ENCODE assay signal across 8 mouse cellular contexts in the genomic region with DNA sequence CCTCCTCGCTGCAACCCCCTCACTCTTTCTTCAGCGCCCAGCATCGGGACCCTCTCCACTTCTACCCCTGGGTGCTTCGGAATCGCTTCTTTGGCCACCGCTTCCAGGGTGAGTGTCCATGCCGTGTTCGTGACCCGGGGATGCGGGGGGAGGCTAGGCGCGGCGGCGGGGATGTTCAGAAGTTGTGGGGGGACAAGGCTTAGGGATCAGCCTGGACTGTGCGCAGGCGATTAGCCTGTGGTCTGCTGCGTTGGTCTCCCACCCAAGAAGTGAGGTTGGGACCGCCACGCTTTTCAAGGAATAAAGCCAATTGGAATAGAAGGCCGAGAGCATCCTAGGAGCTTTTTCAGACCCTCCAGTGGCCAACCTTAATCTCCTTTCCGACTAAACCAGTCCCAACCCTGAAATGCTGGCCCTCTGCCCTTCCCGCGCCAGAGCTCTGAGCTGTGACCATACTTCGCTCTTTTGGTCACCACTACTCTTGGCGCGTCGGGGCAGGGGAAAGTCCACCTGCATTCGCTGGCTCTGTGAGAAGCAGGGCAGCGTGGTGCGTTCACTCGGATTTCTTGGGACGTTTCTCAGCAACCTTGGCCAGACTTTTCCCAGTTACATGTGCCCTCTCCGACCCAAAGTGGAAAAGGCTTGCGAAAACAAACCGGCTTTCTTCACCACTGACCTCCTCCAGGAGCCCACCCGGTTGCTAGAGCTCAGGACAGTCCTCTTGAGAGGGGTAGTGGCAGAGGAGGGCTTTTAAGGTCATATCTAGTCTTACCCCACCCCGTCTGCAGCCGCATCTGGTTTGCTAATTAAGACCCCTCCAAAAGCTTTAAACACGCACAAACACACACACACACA. TPM values are rescaled to one million over a fixed set of nuclear protein-coding genes. Genes with fewer than 3 reads are reported as not detected.
DNase-seq lines count a peak whose midpoint lies in the region; ATAC-seq and TF ChIP-seq lines count a peak whose summit lies in the region.

No protein-coding gene starts in this region.

- no peak overlapping the region for H3K27ac ChIP-seq in liver, embryonic 11.5 days (ENCODE audit: low read depth, low read length)
- no peak overlapping the region for H3K27ac ChIP-seq in hindbrain, embryonic 11.5 days (ENCODE audit: low read depth, low read length)
- no peak overlapping the region for H3K27ac ChIP-seq in limb, embryonic 11.5 days (replicated peaks; ENCODE audit: low read depth, low read length)
- no peak overlapping the region for H3K27ac ChIP-seq in small intestine, adult 2 months (ENCODE audit: insufficient read depth, low read depth, low read length)

- H3K4me1 ChIP-seq in liver, embryonic 11.5 days (replicated peaks; ENCODE audit: control insufficient read depth, insufficient read depth, low read length), result peaks cover 3% of the 10 kb centered on the region
- H3K4me1 ChIP-seq in hindbrain, embryonic 11.5 days (replicated peaks; ENCODE audit: control insufficient read depth, insufficient read depth, low read length), result peaks cover 17% of the 10 kb centered on the region
- peaks cover 14% of the 10 kb centered on the region for H3K4me1 ChIP-seq in limb, embryonic 11.5 days (ENCODE audit: control insufficient read depth, insufficient read depth, low read length)
- H3K4me1 ChIP-seq in small intestine, adult 2 months (ENCODE audit: control insufficient read depth, insufficient read depth, insufficient read length, low read length), result no peaks in the 10 kb centered on the region; the same call in 1 of the 2 replicates

- TF ChIP-seq CTCF in small intestine, adult 2 months (IDR thresholded peaks at IDR 0.05; ENCODE audit: extremely low read depth, insufficient read length, insufficient replicate concordance, low read depth, low read length), result no peak

- H3K9me3 ChIP-seq in liver, embryonic 11.5 days (ENCODE audit: control insufficient read depth, low read length), result no peaks in the 10 kb centered on the region
- no peaks in the 10 kb centered on the region for H3K9me3 ChIP-seq in hindbrain, embryonic 11.5 days (ENCODE audit: control insufficient read depth, low read length)
- H3K9me3 ChIP-seq in limb, embryonic 11.5 days (ENCODE audit: control insufficient read depth, low read length), result no peaks in the 10 kb centered on the region

- peak overlapping the region; percentile 65 for H3K4me2 ChIP-seq in liver, embryonic 11.5 days
- peak overlapping the region; percentile 92 for H3K4me2 ChIP-seq in hindbrain, embryonic 11.5 days (replicated peaks; ENCODE audit: low read depth, low read length)
- peak overlapping the region; percentile 53 for H3K4me2 ChIP-seq in limb, embryonic 11.5 days (ENCODE audit: low read depth, severe bottlenecking)

- peaks cover 96% of the 10 kb centered on the region for H3K27me3 ChIP-seq in liver, embryonic 11.5 days (replicated peaks; ENCODE audit: control insufficient read depth, insufficient read depth, low read length)
- peaks cover 87% of the 10 kb centered on the region for H3K27me3 ChIP-seq in hindbrain, embryonic 11.5 days (ENCODE audit: control insufficient read depth, insufficient read depth, low read length)
- peaks cover 86% of the 10 kb centered on the region for H3K27me3 ChIP-seq in limb, embryonic 11.5 days (ENCODE audit: control insufficient read depth, insufficient read depth, low read length)
- H3K27me3 ChIP-seq in small intestine, adult 2 months (ENCODE audit: control insufficient read depth, insufficient read depth, low read length), result peaks cover 77% of the 10 kb centered on the region

- TF ChIP-seq POLR2A in small intestine, adult 2 months (IDR thresholded peaks at IDR 0.05; ENCODE audit: low read depth, low read length), result no peak

- no peak for ATAC-seq in liver, embryonic 11.5 days (replicated peaks; ENCODE audit: low FRiP score)
- ATAC-seq in hindbrain, embryonic 11.5 days (ENCODE audit: low FRiP score), result no peak
- no peak for ATAC-seq in limb, embryonic 11.5 days (ENCODE audit: insufficient number of reproducible peaks, low FRiP score, low TSS enrichment, low read depth)

- DNase-seq in liver, embryonic 11.5 days (ENCODE audit: low spot score), result no peak
- no peak for DNase-seq in liver
- DNase-seq in hindbrain, embryonic 11.5 days (ENCODE audit: low spot score), result peak; percentile 73
- DNase-seq in limb, embryonic 11.5 days (ENCODE audit: low spot score), result peak; percentile 68
- DNase-seq in thymus, postnatal 4 days, result no peak
- DNase-seq in right cerebral cortex, adult 2 months (ENCODE audit: low spot score in 2 of 2), result no peak
- no peak for DNase-seq in spleen, adult 12 weeks (ENCODE audit: low spot score)

- no peaks in the 10 kb centered on the region for H3K36me3 ChIP-seq in liver, embryonic 11.5 days (ENCODE audit: control insufficient read depth, insufficient read depth, low read length)
- no peaks in the 10 kb centered on the region for H3K36me3 ChIP-seq in hindbrain, embryonic 11.5 days (ENCODE audit: control insufficient read depth, insufficient read depth, low read length)
- H3K36me3 ChIP-seq in limb, embryonic 11.5 days (ENCODE audit: control insufficient read depth, insufficient read depth, low read length), result no peaks in the 10 kb centered on the region
- H3K36me3 ChIP-seq in small intestine, adult 2 months (ENCODE audit: control insufficient read depth, insufficient read depth, low read length), result no peaks in the 10 kb centered on the region

- peak overlapping the region; percentile 37 for H3K4me3 ChIP-seq in liver, embryonic 11.5 days (ENCODE audit: low read depth, low read length)
- H3K4me3 ChIP-seq in hindbrain, embryonic 11.5 days (ENCODE audit: low read depth, low read length), result peak overlapping the region; percentile 41
- peak overlapping the region; percentile 32 for H3K4me3 ChIP-seq in limb, embryonic 11.5 days (ENCODE audit: low read depth, low read length)
- peak overlapping the region; percentile 33; the same call in 1 of the 2 replicates for H3K4me3 ChIP-seq in small intestine, adult 2 months (ENCODE audit: low read depth, low read length)

- no peak overlapping the region for H3K9ac ChIP-seq in liver, embryonic 11.5 days (ENCODE audit: low read depth, low read length)
- no peak overlapping the region for H3K9ac ChIP-seq in hindbrain, embryonic 11.5 days (ENCODE audit: low read depth, low read length)
- H3K9ac ChIP-seq in limb, embryonic 11.5 days (ENCODE audit: low read length), result no peak overlapping the region

- WGBS in liver, embryonic 11.5 days, result 3% methylated on average over 39 of the region's 39 CpGs
- 1% methylated on average over 39 of the region's 39 CpGs for WGBS in hindbrain, embryonic 11.5 days
- WGBS in limb, embryonic 11.5 days, result under 1% methylated on average over 39 of the region's 39 CpGs
- WGBS in small intestine, adult 2 months, result 4% methylated on average over 39 of the region's 39 CpGs

RNA-seq across cellular contexts. Expression of gene Emx1, which starts 1.2 kb away (rescaled TPM):
- polyA plus RNA-seq in liver, embryonic 11.5 days (2014; fragmentation: Nextera tagmentation; extraction: Ambion mirVana), result 0.38 and 0.49 TPM in 2 replicates
- 0.13 TPM in 1 of 2 replicates, not detected in the other for polyA plus RNA-seq in hindbrain, embryonic 11.5 days (2014; fragmentation: Nextera tagmentation; extraction: Ambion mirVana)
- 0.34 and 1.4 TPM in 2 replicates for polyA plus RNA-seq in limb, embryonic 11.5 days (2014; fragmentation: Nextera tagmentation; extraction: Ambion mirVana)
- not detected in 2 replicates for polyA plus RNA-seq in small intestine, adult 2 months (2012; rRNA removed)

RNA-seq across cellular contexts. Expression of gene Spr, which starts 50.9 kb away (rescaled TPM):
- 66.5 and 77.7 TPM in 2 replicates for polyA plus RNA-seq in liver, embryonic 11.5 days (2014; fragmentation: Nextera tagmentation; extraction: Ambion mirVana)
- 42.8 and 52.0 TPM in 2 replicates for polyA plus RNA-seq in hindbrain, embryonic 11.5 days (2014; fragmentation: Nextera tagmentation; extraction: Ambion mirVana)
- polyA plus RNA-seq in limb, embryonic 11.5 days (2014; fragmentation: Nextera tagmentation; extraction: Ambion mirVana), result 63.3 and 77.8 TPM in 2 replicates
- 33.6 and 51.3 TPM in 2 replicates for polyA plus RNA-seq in small intestine, adult 2 months (2012; rRNA removed)

Comparison
In these comparisons a context has a peak if more than half of its experiments do, and no peak if none do; other contexts are left out.
1. DNase-seq: peak in hindbrain, embryonic 11.5 days (single experiment) and limb, embryonic 11.5 days (single experiment); none in liver, embryonic 11.5 days (single experiment), liver (single experiment), thymus, postnatal 4 days (single experiment), right cerebral cortex, adult 2 months (0 of 2) and spleen, adult 12 weeks (single experiment).
2. Peak in every context shown above with its lines, with median percentiles within 50 percentile points of each other: H3K4me2 ChIP-seq and H3K4me3 ChIP-seq.